Mouse (Mus musculus) layer of hippocampus, adult 18-20 months (tissue): Measurements from ENCODE around the gene Tex44. TPM values are rescaled to one million over a fixed set of nuclear protein-coding genes. Genes with fewer than 3 reads are reported as not detected.

ENCODE experiments used
- DNase-seq, 2 experiments: peaks; one replicate each; pipeline ENCODE4 v3.0.0; 2022; ENCODE audit warnings: low spot score in 2 of 2
- total RNA-seq, 2 experiments: library from RNA; stranded (reverse); gene quantifications; 2 replicates each; pipeline ENCODE4 v1.2.3; 2021

The Tex44 gene
- total RNA-seq, 2 experiments from 2014 or later: not detected

- DNase-seq: no peak
Observed at GRCm38 (mm10) chr1:86421007-86421406, 5.1 kb upstream of the Tex44 start.

- DNase-seq: no peak
Observed at GRCm38 (mm10) chr1:86423879-86424278, 2.2 kb upstream of the Tex44 start.

GRCm38 (mm10) chr1:86424336-86424735, 1.8 kb upstream of the Tex44 start:
- no peak for DNase-seq

GRCm38 (mm10) chr1:86424835-86425547, 1.1 kb upstream of the Tex44 start:
- DNase-seq: no peak

- peak; percentile 63 to 90 for DNase-seq
Observed at GRCm38 (mm10) chr1:86430056-86430455, 3.9 kb downstream of the Tex44 start.

GRCm38 (mm10) chr1:86432778-86433177, 6.6 kb downstream of the Tex44 start:
- DNase-seq: no peak

- DNase-seq: no peak
Observed at GRCm38 (mm10) chr1:86433359-86433758, 7.2 kb downstream of the Tex44 start.

GRCm38 (mm10) chr1:86434001-86434400, 7.9 kb downstream of the Tex44 start:
- DNase-seq: no peak

GRCm38 (mm10) chr1:86434439-86435201, 8.5 kb downstream of the Tex44 start:
- DNase-seq: peak; percentile 98 to 99

- DNase-seq: peak in 1 of 2 experiments; percentile 79
Observed at GRCm38 (mm10) chr1:86435302-86435821, 9.2 kb downstream of the Tex44 start.

GRCm38 (mm10) chr1:86437219-86438013, 11.3 kb downstream of the Tex44 start:
- DNase-seq: no peak

GRCm38 (mm10) chr1:86438014-86438319, 11.8 kb downstream of the Tex44 start:
- DNase-seq: no peak

- peak in 1 of 2 experiments; percentile 50 for DNase-seq
Observed at GRCm38 (mm10) chr1:86438501-86438900, 12.4 kb downstream of the Tex44 start.

- DNase-seq: no peak
Observed at GRCm38 (mm10) chr1:86439487-86440170, 13.5 kb downstream of the Tex44 start.

- peak; percentile 86 to 98 for DNase-seq
Observed at GRCm38 (mm10) chr1:86440171-86440886, 14.2 kb downstream of the Tex44 start.

- peak in 1 of 2 experiments; percentile 53 for DNase-seq
Observed at GRCm38 (mm10) chr1:86440887-86441723, 15.0 kb downstream of the Tex44 start.

- no peak for DNase-seq
Observed at GRCm38 (mm10) chr1:86441724-86441979, 15.5 kb downstream of the Tex44 start.

- peak; percentile 74 to 91 for DNase-seq
Observed at GRCm38 (mm10) chr1:86441980-86442831, 16.1 kb downstream of the Tex44 start.

- no peak for DNase-seq
Observed at GRCm38 (mm10) chr1:86442832-86443231, 16.7 kb downstream of the Tex44 start.
